Mouse (Mus musculus): ENCODE results near the gene Wdr91. TPM values are rescaled to one million over a fixed set of nuclear protein-coding genes. Genes with fewer than 3 reads are reported as not detected.

The Wdr91 gene
- polyA plus RNA-seq, 1 experiment from 2014 or later = 9.4 TPM

DNA sequence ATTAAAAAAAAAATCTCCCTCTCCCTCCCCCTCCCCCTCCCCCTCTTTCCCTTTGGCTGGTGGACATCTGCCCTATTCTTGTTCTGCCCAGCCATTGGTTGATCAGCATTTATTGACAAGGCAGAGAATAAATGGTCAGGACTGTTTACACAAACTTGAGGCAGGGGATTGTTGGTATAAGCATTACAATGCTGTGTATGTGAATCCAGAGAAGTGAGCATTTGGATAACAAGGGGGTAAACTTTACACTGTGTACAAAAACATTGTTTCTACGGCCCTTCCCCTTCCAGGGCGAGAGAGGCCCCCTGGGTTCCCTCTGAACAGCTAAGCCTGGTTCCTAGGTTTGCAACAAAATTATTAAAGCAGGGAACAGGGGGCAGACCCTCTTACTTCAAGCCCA is 30.8 kb upstream of the Wdr91 start:
- no peaks in the 10 kb centered on the region for H3K27me3 ChIP-seq (replicated peaks)
- H3K9ac ChIP-seq = no peak overlapping the region
- no peaks in the 10 kb centered on the region for H3K9me3 ChIP-seq
- H3K27ac ChIP-seq (replicated peaks) = no peak overlapping the region
- no peak overlapping the region for H3K4me2 ChIP-seq
- 80% methylated on average over 2 of the region's 2 CpGs for WGBS
- no peaks in the 10 kb centered on the region for H3K36me3 ChIP-seq
- H3K4me3 ChIP-seq = no peak overlapping the region
- peaks cover 4% of the 10 kb centered on the region; the same call in 1 of the 2 replicates for H3K4me1 ChIP-seq
- no peak for ATAC-seq (ENCODE audit: extremely low read depth, insufficient number of reproducible peaks, low FRiP score, low TSS enrichment)

DNA sequence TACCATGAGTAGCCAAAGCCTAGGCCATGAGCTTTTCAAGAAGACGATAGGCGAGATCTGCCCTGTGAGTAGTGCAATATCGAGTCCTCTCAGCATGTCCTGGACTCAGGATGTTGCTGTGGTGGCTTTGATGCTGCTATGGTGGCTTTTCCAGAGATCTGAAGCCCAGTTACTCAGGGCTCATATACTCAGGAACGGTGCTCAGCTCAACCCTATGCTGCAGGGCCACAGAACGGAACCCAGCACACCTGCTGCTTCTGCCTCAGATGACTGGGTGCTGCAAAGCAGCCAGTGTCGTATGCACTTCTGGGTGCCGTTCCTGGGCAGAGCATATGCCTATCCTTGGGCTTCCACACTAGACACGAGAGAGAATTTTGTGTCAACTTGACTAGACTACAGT is 28.8 kb upstream of the Wdr91 start:
- WGBS = 84% methylated on average over 8 of the region's 8 CpGs
- Histone ChIP-seq H3K4me1 (peaks cover 4% of the 10 kb centered on the region; the same call in 1 of the 2 replicates), H3K36me3 (no peaks in the 10 kb centered on the region), H3K27ac (replicated peaks) (no peak overlapping the region), H3K4me2 (no peak overlapping the region), H3K9me3 (no peaks in the 10 kb centered on the region), H3K9ac (no peak overlapping the region), H3K27me3 (replicated peaks) (no peaks in the 10 kb centered on the region), H3K4me3 (no peak overlapping the region)
- ATAC-seq (ENCODE audit: extremely low read depth, insufficient number of reproducible peaks, low FRiP score, low TSS enrichment) = no peak

GRCm38 (mm10) chr6:34938929-34939325 is 28.3 kb upstream of the Wdr91 start:
- Histone ChIP-seq H3K4me2 (no peak overlapping the region), H3K4me1 (peaks cover 4% of the 10 kb centered on the region; the same call in 1 of the 2 replicates), H3K9ac (no peak overlapping the region), H3K36me3 (no peaks in the 10 kb centered on the region), H3K27me3 (replicated peaks) (no peaks in the 10 kb centered on the region), H3K4me3 (no peak overlapping the region), H3K9me3 (no peaks in the 10 kb centered on the region), H3K27ac (replicated peaks) (no peak overlapping the region)
- 24% methylated on average over 4 of the region's 4 CpGs for whole genome bisulfite sequencing
- no peak for ATAC-seq (ENCODE audit: extremely low read depth, insufficient number of reproducible peaks, low FRiP score, low TSS enrichment)

- no peaks in the 10 kb centered on the region for H3K9me3 ChIP-seq
- peaks cover 4% of the 10 kb centered on the region; the same call in 1 of the 2 replicates for H3K4me1 ChIP-seq
- H3K4me3 ChIP-seq = no peak overlapping the region
- H3K4me2 ChIP-seq = no peak overlapping the region
- ATAC-seq (ENCODE audit: extremely low read depth, insufficient number of reproducible peaks, low FRiP score, low TSS enrichment) = no peak
- no peaks in the 10 kb centered on the region for H3K36me3 ChIP-seq
- H3K27me3 ChIP-seq (replicated peaks) = no peaks in the 10 kb centered on the region
- WGBS = 59% methylated on average over 7 of the region's 7 CpGs
- H3K27ac ChIP-seq (replicated peaks) = no peak overlapping the region
- no peak overlapping the region for H3K9ac ChIP-seq
Observed at GRCm38 (mm10) chr6:34938280-34938928, 27.7 kb upstream of the Wdr91 start.

DNA sequence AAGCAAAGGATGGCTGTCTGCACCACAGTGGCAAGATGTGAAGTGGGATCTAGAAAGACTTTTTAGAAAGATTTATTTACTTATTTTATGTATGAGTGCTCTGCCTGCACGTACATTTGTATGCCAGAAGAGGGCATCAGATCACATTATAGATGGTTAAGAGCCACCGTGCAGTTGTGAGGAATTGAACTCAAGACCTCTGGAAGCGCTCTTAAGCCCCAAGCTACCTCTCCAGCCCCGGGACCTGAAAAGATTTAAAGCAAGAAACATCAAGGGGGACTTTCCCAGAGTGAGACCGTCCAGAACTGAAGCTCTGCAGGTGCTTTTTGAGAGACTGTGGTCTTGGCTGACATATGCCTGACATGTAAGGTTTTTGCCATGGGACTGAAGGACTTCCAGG is 26.1 kb upstream of the Wdr91 start:
- H3K4me2 ChIP-seq = no peak overlapping the region
- 71% methylated on average over 5 of the region's 5 CpGs for WGBS
- no peak overlapping the region for H3K27ac ChIP-seq (replicated peaks)
- ATAC-seq (ENCODE audit: extremely low read depth, insufficient number of reproducible peaks, low FRiP score, low TSS enrichment) = no peak
- no peaks in the 10 kb centered on the region for H3K36me3 ChIP-seq
- peaks cover 4% of the 10 kb centered on the region; the same call in 1 of the 2 replicates for H3K4me1 ChIP-seq
- H3K27me3 ChIP-seq (replicated peaks) = no peaks in the 10 kb centered on the region
- H3K9ac ChIP-seq = no peak overlapping the region
- no peak overlapping the region for H3K4me3 ChIP-seq
- H3K9me3 ChIP-seq = no peaks in the 10 kb centered on the region

- ATAC-seq (ENCODE audit: extremely low read depth, insufficient number of reproducible peaks, low FRiP score, low TSS enrichment) = no peak
- Histone ChIP-seq H3K36me3 (no peaks in the 10 kb centered on the region), H3K27me3 (replicated peaks) (no peaks in the 10 kb centered on the region), H3K9me3 (no peaks in the 10 kb centered on the region), H3K4me1 (no peaks in the 10 kb centered on the region), H3K4me3 (no peak overlapping the region), H3K9ac (no peak overlapping the region), H3K4me2 (no peak overlapping the region), H3K27ac (replicated peaks) (no peak overlapping the region)
- 65% methylated on average over 1 of the region's 1 CpGs for WGBS
Observed at GRCm38 (mm10) chr6:34932633-34933032, 22.0 kb upstream of the Wdr91 start.

- Histone ChIP-seq H3K27me3 (replicated peaks) (no peaks in the 10 kb centered on the region), H3K27ac (replicated peaks) (no peak overlapping the region), H3K9me3 (no peaks in the 10 kb centered on the region), H3K4me3 (no peak overlapping the region), H3K4me2 (no peak overlapping the region), H3K36me3 (no peaks in the 10 kb centered on the region), H3K9ac (no peak overlapping the region), H3K4me1 (no peaks in the 10 kb centered on the region)
- 90% methylated on average over 8 of the region's 8 CpGs for WGBS
- no peak for ATAC-seq (ENCODE audit: extremely low read depth, insufficient number of reproducible peaks, low FRiP score, low TSS enrichment)
Observed at GRCm38 (mm10) chr6:34927594-34927993, 16.9 kb upstream of the Wdr91 start.

DNA sequence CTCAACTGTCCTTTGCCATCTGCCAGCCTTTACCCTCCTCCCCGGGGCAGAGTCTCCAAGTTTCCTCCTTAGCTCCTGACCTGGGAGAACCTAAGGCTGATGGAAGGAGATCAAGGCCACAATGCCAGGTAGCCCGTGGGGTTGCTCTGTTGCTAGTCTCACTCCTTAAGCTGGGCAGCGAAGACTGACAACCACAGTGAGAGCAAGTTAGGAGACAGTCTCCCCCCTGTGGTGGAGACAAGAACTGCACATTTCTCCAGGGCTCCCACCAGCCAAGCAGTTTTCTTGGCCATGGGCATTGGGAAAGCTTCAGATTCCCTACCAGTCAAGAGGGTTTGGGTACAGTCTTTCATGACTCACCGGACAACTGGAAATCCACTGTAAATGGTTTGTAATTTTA is 16.5 kb upstream of the Wdr91 start:
- H3K4me2 ChIP-seq = no peak overlapping the region
- ATAC-seq (ENCODE audit: extremely low read depth, insufficient number of reproducible peaks, low FRiP score, low TSS enrichment) = no peak
- 40% methylated on average over 4 of the region's 4 CpGs for whole genome bisulfite sequencing
- H3K27ac ChIP-seq (replicated peaks) = no peak overlapping the region
- no peaks in the 10 kb centered on the region for H3K36me3 ChIP-seq
- H3K27me3 ChIP-seq (replicated peaks) = no peaks in the 10 kb centered on the region
- no peaks in the 10 kb centered on the region for H3K4me1 ChIP-seq
- H3K4me3 ChIP-seq = no peak overlapping the region
- no peak overlapping the region for H3K9ac ChIP-seq
- H3K9me3 ChIP-seq = no peaks in the 10 kb centered on the region

- no peak overlapping the region for H3K4me2 ChIP-seq
- H3K9ac ChIP-seq = no peak overlapping the region
- no peaks in the 10 kb centered on the region for H3K9me3 ChIP-seq
- no peak overlapping the region for H3K4me3 ChIP-seq
- peaks cover 3% of the 10 kb centered on the region; the same call in 1 of the 2 replicates for H3K4me1 ChIP-seq
- no peak overlapping the region for H3K27ac ChIP-seq (replicated peaks)
- ATAC-seq (ENCODE audit: extremely low read depth, insufficient number of reproducible peaks, low FRiP score, low TSS enrichment) = no peak
- no peaks in the 10 kb centered on the region for H3K27me3 ChIP-seq (replicated peaks)
- WGBS = 47% methylated on average over 14 of the region's 14 CpGs
- H3K36me3 ChIP-seq = no peaks in the 10 kb centered on the region
Observed at GRCm38 (mm10) chr6:34921941-34922340, 11.3 kb upstream of the Wdr91 start.

DNA sequence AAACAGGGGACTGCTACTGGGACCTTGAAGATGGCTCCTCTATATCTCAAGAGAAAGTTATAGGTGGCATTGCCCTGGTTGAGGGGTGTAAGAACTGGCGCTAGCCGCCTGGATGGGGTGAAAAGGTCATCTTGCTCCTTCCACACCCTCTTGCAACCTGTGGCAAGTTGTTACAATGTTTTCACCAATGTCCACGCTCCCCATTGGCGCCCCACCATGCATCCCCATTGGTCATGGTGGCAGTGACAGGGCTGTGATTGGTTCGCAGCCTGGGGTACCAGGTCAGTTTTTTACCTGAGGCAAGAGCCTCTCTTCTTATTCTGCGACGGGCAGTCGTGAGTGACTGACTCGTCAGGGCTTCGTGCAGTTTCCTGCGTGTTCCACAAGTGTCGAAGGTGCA is 10.0 kb upstream of the Wdr91 start:
- no peaks in the 10 kb centered on the region for H3K9me3 ChIP-seq
- no peak for ATAC-seq (ENCODE audit: extremely low read depth, insufficient number of reproducible peaks, low FRiP score, low TSS enrichment)
- H3K27me3 ChIP-seq (replicated peaks) = no peaks in the 10 kb centered on the region
- H3K27ac ChIP-seq (replicated peaks) = no peak overlapping the region
- no peak overlapping the region for H3K4me2 ChIP-seq
- H3K36me3 ChIP-seq = no peaks in the 10 kb centered on the region
- H3K9ac ChIP-seq = no peak overlapping the region
- 90% methylated on average over 12 of the region's 12 CpGs for WGBS
- H3K4me1 ChIP-seq = peaks cover 3% of the 10 kb centered on the region; the same call in 1 of the 2 replicates
- no peak overlapping the region for H3K4me3 ChIP-seq

GRCm38 (mm10) chr6:34919956-34920355 is 9.3 kb upstream of the Wdr91 start, which contains the start of gene Stra8:
TSS of gene Stra8 (plus strand) at chr6:34920163.
- Histone ChIP-seq H3K4me3 (no peak within 1 kb of the TSS), H3K4me1 (peaks cover 3% of the 10 kb centered on the region; the same call in 1 of the 2 replicates), H3K4me2 (no peak within 1 kb of the TSS), H3K9ac (no peak within 1 kb of the TSS), H3K36me3 (no peaks in the 10 kb centered on the region), H3K27me3 (replicated peaks) (no peaks in the 10 kb centered on the region), H3K9me3 (no peaks in the 10 kb centered on the region), H3K27ac (replicated peaks) (no peak within 1 kb of the TSS)
- 43% methylated on average over 10 of the region's 10 CpGs for WGBS
- no peak for ATAC-seq (ENCODE audit: extremely low read depth, insufficient number of reproducible peaks, low FRiP score, low TSS enrichment)

DNA sequence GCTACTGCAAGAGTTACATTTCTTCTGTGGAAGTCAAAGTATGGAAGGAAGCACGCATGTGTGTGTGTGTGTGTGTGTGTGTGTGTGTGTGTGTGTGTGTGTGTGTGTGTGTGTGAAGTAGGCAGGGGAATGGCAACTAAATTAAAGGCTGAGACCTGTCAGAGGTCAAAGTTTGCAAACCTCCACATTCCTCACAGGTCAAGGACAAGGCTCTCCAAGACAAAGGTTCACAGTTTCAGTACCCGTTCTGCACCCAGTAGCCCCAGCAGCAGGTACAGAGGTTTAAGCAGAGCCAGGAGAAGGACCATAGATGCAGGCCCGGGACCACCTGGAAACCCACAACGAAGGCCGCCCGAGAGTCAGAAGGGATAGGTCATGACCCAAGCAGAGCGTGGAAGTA is 8.5 kb upstream of the Wdr91 start:
- H3K27me3 ChIP-seq (replicated peaks) = no peaks in the 10 kb centered on the region
- no peak overlapping the region for H3K27ac ChIP-seq (replicated peaks)
- no peak overlapping the region for H3K4me2 ChIP-seq
- H3K9me3 ChIP-seq = no peaks in the 10 kb centered on the region
- H3K4me1 ChIP-seq = peaks cover 3% of the 10 kb centered on the region; the same call in 1 of the 2 replicates
- no peak overlapping the region for H3K4me3 ChIP-seq
- no peak overlapping the region for H3K9ac ChIP-seq
- 79% methylated on average over 7 of the region's 7 CpGs for WGBS
- no peaks in the 10 kb centered on the region for H3K36me3 ChIP-seq
- ATAC-seq (ENCODE audit: extremely low read depth, insufficient number of reproducible peaks, low FRiP score, low TSS enrichment) = no peak
